Mouse (Mus musculus) kidney, embryonic 15.5 days (tissue): ENCODE measurements at regions not wholly inside any gene's neighbourhood (a gene's known extent, or its start where the extent isn't known, plus 50 kb on each side); places are given as distances from the start of the nearest gene placed in this dataset.

Source experiments
- ATAC-seq: fragments of 200-750 bp; cut with Nextera tagmentation; replicated peaks from 2 replicates; pipeline ENCODE4 v1.8.0; 2017; ENCODE audit warnings: moderate TSS enrichment; ENCODE audit not compliant: low FRiP score
- H3K27ac ChIP-seq: fragments of 300-500 bp; sonication (generic); 2 replicates; pipeline ENCODE4 v1.5.1; 2015; ENCODE audit warnings: mild to moderate bottlenecking, inconsistent platforms
- H3K27me3 ChIP-seq: fragments of 300-500 bp; sonication (generic); 2 replicates; pipeline ENCODE4 v1.6.1; 2015; ENCODE audit warnings: inconsistent platforms
- H3K36me3 ChIP-seq: fragments of 300-500 bp; sonication (generic); 2 replicates; pipeline ENCODE4 v1.6.1; 2015; ENCODE audit warnings: inconsistent platforms
- H3K4me1 ChIP-seq: fragments of 300-500 bp; sonication (generic); 2 replicates; pipeline ENCODE4 v1.6.1; 2015; ENCODE audit warnings: inconsistent platforms
- H3K4me2 ChIP-seq: fragments of 300-500 bp; sonication (generic); 2 replicates; pipeline ENCODE4 v1.6.1; 2015; ENCODE audit warnings: moderate library complexity, mild to moderate bottlenecking, inconsistent platforms
- H3K4me3 ChIP-seq: fragments of 300-500 bp; sonication (generic); replicated peaks from 2 replicates; pipeline ENCODE4 v1.5.1; 2015; ENCODE audit warnings: mild to moderate bottlenecking, inconsistent platforms
- H3K9ac ChIP-seq: fragments of 300-500 bp; sonication (generic); 2 replicates; pipeline ENCODE4 v1.6.1; 2015; ENCODE audit warnings: mild to moderate bottlenecking, inconsistent platforms
- H3K9me3 ChIP-seq: fragments of 300-500 bp; sonication (generic); replicated peaks from 2 replicates; pipeline ENCODE4 v1.6.1; 2016; ENCODE audit warnings: inconsistent platforms
- WGBS: fragments of 180-500 bp; shearing (Covaris S2); methylation state at CpG from one replicate; pipeline ENCODE4 v1.1.7; 2015; ENCODE audit warnings: mixed read lengths; 5-methylcytosine and 5-hydroxymethylcytosine counted together

DNA sequence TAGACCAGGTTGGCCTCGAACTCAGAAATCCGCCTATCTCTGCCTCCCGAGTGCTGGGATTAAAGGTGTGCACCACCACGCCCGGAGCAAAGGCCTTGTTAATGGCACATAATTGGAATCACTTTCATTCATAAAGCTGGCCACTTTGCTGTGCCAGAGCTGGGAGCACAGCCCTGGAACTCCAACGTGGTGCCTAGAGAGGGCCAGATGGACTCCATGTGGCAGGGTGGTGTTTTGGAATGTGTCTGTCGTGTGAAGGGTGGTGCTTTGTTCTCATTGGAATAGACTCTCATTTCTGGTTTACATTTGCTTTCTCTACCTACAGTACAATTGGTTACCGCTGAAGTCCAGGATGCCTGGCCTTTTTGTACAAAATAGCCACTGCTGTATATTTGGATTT lies 150.2 kb downstream of the Cartpt start:
- Histone ChIP-seq H3K4me2 (no peak overlapping the region), H3K27me3 (0 out of 2 replicates have a peak, but pooled peaks cover 4% of the 10 kb centered on the region), H3K9ac (no peak overlapping the region), H3K27ac (no peak overlapping the region), H3K4me3 (no peak overlapping the region), H3K4me1 (no peaks in the 10 kb centered on the region), H3K36me3 (no peaks in the 10 kb centered on the region), H3K9me3 (no peaks in the 10 kb centered on the region)
- ATAC-seq, result no peak
- WGBS, result 89% methylated on average over 8 of the region's 8 CpGs

GRCm38 (mm10) chr13:99749342-99749741 lies 151.5 kb downstream of the Cartpt start:
- 88% methylated on average over 6 of the region's 6 CpGs for WGBS
- no peak overlapping the region for H3K4me3 ChIP-seq
- no peak for ATAC-seq
- H3K4me1 ChIP-seq, result peaks cover 10% of the 10 kb centered on the region
- 0 out of 2 replicates have a peak, but pooled peaks cover 4% of the 10 kb centered on the region for H3K27me3 ChIP-seq
- H3K36me3 ChIP-seq, result no peaks in the 10 kb centered on the region
- no peak overlapping the region for H3K27ac ChIP-seq
- no peak overlapping the region for H3K9ac ChIP-seq
- H3K9me3 ChIP-seq, result no peaks in the 10 kb centered on the region
- no peak overlapping the region for H3K4me2 ChIP-seq

- whole genome bisulfite sequencing, result 76% methylated on average over 9 of the region's 9 CpGs
- Histone ChIP-seq H3K9ac (no peak overlapping the region), H3K27ac (no peak overlapping the region), H3K4me1 (peaks cover 18% of the 10 kb centered on the region), H3K4me3 (no peak overlapping the region), H3K36me3 (no peaks in the 10 kb centered on the region), H3K4me2 (no peak overlapping the region), H3K27me3 (0 out of 2 replicates have a peak, but pooled peaks cover 4% of the 10 kb centered on the region), H3K9me3 (no peaks in the 10 kb centered on the region)
- no peak; the same call in 1 of the 2 replicates for ATAC-seq
Measured at GRCm38 (mm10) chr13:99748128-99748527, 152.8 kb downstream of the Cartpt start.

- no peak for ATAC-seq
- Histone ChIP-seq H3K4me1 (peaks cover 25% of the 10 kb centered on the region), H3K9me3 (no peaks in the 10 kb centered on the region), H3K9ac (no peak overlapping the region), H3K27ac (no peak overlapping the region), H3K4me3 (no peak overlapping the region), H3K27me3 (no peaks in the 10 kb centered on the region), H3K36me3 (no peaks in the 10 kb centered on the region), H3K4me2 (no peak overlapping the region)
- 83% methylated on average over 6 of the region's 6 CpGs for WGBS
Measured at GRCm38 (mm10) chr13:99745526-99745925, 155.4 kb downstream of the Cartpt start.

GRCm38 (mm10) chr13:99744790-99745120 lies 156.1 kb downstream of the Cartpt start:
- H3K27me3 ChIP-seq, result no peaks in the 10 kb centered on the region
- no peak overlapping the region for H3K27ac ChIP-seq
- H3K4me1 ChIP-seq, result peaks cover 25% of the 10 kb centered on the region
- no peaks in the 10 kb centered on the region for H3K9me3 ChIP-seq
- H3K4me2 ChIP-seq, result no peak overlapping the region
- WGBS, result 58% methylated on average over 7 of the region's 7 CpGs
- no peaks in the 10 kb centered on the region for H3K36me3 ChIP-seq
- no peak overlapping the region for H3K4me3 ChIP-seq
- H3K9ac ChIP-seq, result no peak overlapping the region
- no peak for ATAC-seq

DNA sequence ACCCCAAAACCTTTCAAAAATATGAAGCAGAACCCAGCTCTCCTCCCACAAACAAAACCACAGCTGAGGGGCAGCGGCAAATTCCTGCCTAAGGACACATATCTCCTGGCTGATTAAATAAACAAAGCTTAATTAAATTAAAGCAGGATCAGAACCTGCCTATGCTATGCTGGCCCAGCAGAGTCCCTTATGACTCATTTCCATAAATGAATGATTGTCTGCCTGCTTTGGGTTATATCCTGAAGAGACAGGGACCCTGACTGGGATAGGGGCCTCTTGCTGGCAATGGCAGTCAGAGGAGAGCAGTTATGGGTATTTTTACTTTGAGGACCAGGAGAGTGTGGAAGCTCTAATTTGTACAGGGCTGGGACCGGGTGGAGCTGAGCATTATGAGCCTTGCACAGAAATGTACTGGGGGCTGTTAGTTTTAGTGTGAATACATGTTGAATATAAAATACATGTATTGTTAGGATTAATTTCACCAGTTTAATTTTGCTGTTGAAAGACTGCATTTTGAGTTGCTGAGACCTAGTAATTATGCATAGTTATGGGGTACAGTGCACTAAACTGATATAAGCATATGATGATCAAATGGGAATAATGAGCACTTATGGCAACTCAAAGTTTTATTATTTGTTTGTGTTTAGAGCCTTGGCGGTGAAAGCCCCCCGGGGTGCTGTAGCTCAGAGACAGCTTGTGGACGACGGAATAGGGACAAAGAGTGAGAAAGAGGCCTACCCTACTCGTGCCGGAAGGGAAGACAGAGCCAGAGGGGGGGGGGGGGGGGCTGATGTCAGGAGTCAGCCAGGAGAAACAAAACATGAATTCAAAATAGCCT lies 156.7 kb downstream of the Cartpt start:
- Histone ChIP-seq H3K27me3 (no peaks in the 10 kb centered on the region), H3K36me3 (no peaks in the 10 kb centered on the region), H3K9ac (no peak overlapping the region), H3K4me3 (no peak overlapping the region), H3K9me3 (no peaks in the 10 kb centered on the region), H3K4me2 (no peak overlapping the region), H3K4me1 (peaks cover 25% of the 10 kb centered on the region), H3K27ac (no peak overlapping the region)
- no peak for ATAC-seq
- 47% methylated on average over 8 of the region's 8 CpGs for WGBS

DNA sequence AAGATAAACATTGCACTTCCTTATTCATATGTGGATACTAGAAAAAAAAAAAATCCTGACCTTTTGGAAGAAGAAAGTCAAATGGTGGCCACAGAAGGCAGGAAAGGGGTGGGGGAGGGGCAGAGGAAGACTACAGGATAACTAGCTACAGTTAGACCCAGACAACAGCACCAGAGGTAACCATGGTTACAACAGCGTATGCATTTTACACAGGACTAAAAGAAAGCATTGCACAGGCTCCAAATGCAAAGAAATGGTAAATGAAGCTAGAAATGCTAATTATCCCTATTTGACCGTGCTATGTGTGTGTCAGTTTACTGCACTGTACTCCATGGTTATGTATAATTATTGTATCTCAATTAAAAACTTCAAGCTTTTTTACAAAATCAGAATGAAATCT lies 158.4 kb downstream of the Cartpt start:
- peaks cover 25% of the 10 kb centered on the region for H3K4me1 ChIP-seq
- no peak overlapping the region for H3K9ac ChIP-seq
- no peaks in the 10 kb centered on the region for H3K27me3 ChIP-seq
- no peak overlapping the region for H3K4me2 ChIP-seq
- H3K27ac ChIP-seq, result no peak overlapping the region
- H3K4me3 ChIP-seq, result no peak overlapping the region
- no peaks in the 10 kb centered on the region for H3K36me3 ChIP-seq
- ATAC-seq, result no peak
- H3K9me3 ChIP-seq, result no peaks in the 10 kb centered on the region
- 83% methylated on average over 2 of the region's 2 CpGs for WGBS

DNA sequence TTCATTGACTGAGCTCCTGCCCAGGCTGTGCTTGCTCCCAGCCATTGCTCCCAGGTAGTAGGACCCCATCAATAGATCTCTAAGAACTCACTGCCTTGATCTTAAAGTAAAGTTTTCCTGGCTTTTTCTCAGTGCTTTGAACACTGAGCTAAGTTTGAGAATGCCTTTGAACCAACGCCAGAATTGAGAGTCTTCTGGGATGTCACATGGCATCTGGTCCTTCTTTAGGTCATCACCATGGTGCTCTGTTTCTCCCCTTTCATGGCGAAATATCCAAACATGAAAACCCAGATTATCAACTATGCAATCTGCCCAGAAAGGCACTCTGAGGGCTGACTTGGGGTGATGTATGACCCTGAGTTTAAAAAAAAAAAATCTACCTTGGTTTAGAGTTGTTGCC lies 158.9 kb downstream of the Cartpt start:
- Histone ChIP-seq H3K27me3 (no peaks in the 10 kb centered on the region), H3K9me3 (no peaks in the 10 kb centered on the region), H3K4me2 (no peak overlapping the region), H3K4me1 (peaks cover 25% of the 10 kb centered on the region), H3K27ac (no peak overlapping the region), H3K36me3 (no peaks in the 10 kb centered on the region), H3K9ac (no peak overlapping the region), H3K4me3 (no peak overlapping the region)
- 56% methylated on average over 2 of the region's 2 CpGs for WGBS
- ATAC-seq, result no peak

DNA sequence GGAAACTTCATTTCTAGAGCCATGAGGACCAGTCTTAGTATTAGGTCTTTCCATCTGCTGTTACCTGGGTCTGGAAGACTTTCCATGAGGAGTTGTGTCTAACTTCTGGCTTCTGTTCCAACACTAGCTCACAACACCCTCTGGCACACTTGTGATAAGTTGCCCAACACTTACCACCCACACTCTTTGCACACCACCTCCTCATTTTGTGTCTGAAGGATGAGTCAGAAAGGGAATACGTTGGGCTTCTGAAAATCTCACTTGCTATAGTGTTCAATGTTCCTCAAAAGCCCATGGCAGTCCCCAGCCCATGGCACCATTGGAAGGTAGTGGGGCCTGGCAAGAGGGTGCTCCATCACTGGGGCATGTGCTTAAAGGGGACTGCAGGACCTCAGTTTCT lies 161.5 kb downstream of the Cartpt start:
- no peaks in the 10 kb centered on the region for H3K27me3 ChIP-seq
- no peak overlapping the region for H3K4me3 ChIP-seq
- 79% methylated on average over 1 of the region's 1 CpGs for WGBS
- no peak overlapping the region for H3K9ac ChIP-seq
- peaks cover 16% of the 10 kb centered on the region; the same call in 1 of the 2 replicates for H3K4me1 ChIP-seq
- no peak overlapping the region for H3K27ac ChIP-seq
- H3K36me3 ChIP-seq, result no peaks in the 10 kb centered on the region
- no peak for ATAC-seq
- H3K9me3 ChIP-seq, result no peaks in the 10 kb centered on the region
- no peak overlapping the region for H3K4me2 ChIP-seq

GRCm38 (mm10) chr13:99737271-99737670 lies 163.6 kb downstream of the Cartpt start:
- 82% methylated on average over 3 of the region's 3 CpGs for WGBS

GRCm38 (mm10) chr13:99729145-99729544 lies 171.7 kb downstream of the Cartpt start:
- peak; percentile 92 for ATAC-seq
- H3K27ac ChIP-seq, result peak overlapping the region; percentile 46
- peaks cover 12% of the 10 kb centered on the region for H3K4me1 ChIP-seq
- no peaks in the 10 kb centered on the region for H3K9me3 ChIP-seq
- no peak overlapping the region for H3K9ac ChIP-seq
- no peak overlapping the region for H3K4me3 ChIP-seq
- WGBS, result 10% methylated on average over 5 of the region's 5 CpGs
- no peaks in the 10 kb centered on the region for H3K36me3 ChIP-seq
- no peaks in the 10 kb centered on the region for H3K27me3 ChIP-seq
- no peak overlapping the region for H3K4me2 ChIP-seq

More at GRCm38 (mm10) chr13:99737271-99737670, 163.6 kb downstream of the Cartpt start:
- Histone ChIP-seq H3K27me3 (no peaks in the 10 kb centered on the region), H3K27ac (no peak overlapping the region), H3K4me3 (no peak overlapping the region), H3K4me2 (no peak overlapping the region), H3K4me1 (0 out of 2 replicates have a peak, but pooled peaks cover 5% of the 10 kb centered on the region), H3K36me3 (no peaks in the 10 kb centered on the region), H3K9me3 (no peaks in the 10 kb centered on the region), H3K9ac (no peak overlapping the region)
- no peak for ATAC-seq

DNA sequence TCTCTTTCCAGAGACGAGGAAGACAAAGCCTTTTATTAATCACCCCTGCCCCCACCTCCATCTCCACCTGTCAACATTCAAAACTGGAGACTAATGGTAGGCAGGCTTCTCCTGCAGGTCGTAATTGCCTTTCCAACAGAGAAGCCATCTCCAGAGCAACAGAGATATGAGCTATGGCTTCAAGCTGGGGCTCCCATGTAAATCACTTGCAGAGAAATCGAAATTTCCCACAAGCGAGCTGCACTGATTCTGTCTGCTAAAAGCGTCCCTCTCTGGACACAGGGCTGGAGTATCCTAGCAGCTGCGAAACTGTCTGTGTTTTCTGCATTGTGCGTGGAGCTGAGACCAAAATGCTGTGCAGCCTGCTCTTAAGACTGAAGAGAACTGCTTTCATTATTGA lies 176.6 kb downstream of the Cartpt start:
- Histone ChIP-seq H3K9me3 (no peaks in the 10 kb centered on the region), H3K36me3 (no peaks in the 10 kb centered on the region), H3K4me2 (no peak overlapping the region), H3K4me3 (no peak overlapping the region), H3K9ac (no peak overlapping the region), H3K4me1 (peaks cover 9% of the 10 kb centered on the region), H3K27ac (no peak overlapping the region), H3K27me3 (no peaks in the 10 kb centered on the region)
- ATAC-seq, result no peak
- 44% methylated on average over 7 of the region's 7 CpGs for WGBS
